Mouse (Mus musculus) lung, embryonic 14.5 days (tissue): ENCODE measurements around the gene Tubb4b. TPM values are rescaled to one million over a fixed set of nuclear protein-coding genes. Genes with fewer than 3 reads are reported as not detected.
"Not testable (repeated sequence)": the region's sequence is repeated elsewhere in the genome, so short reads cannot be mapped to it uniquely, and the experiment has no call there.

Source experiments
- ATAC-seq: fragments of 200-750 bp; cut with Nextera tagmentation; 2 replicates; pipeline ENCODE4 v1.8.0; 2017; ENCODE audit warnings: mild to moderate bottlenecking, moderate TSS enrichment, moderate library complexity; ENCODE audit not compliant: insufficient read depth
- DNase-seq: peaks from one replicate; pipeline ENCODE4 v3.0.0-alpha.2; 2015
- H3K27ac ChIP-seq: fragments of 300-500 bp; sonication (generic); 2 replicates; pipeline ENCODE4 v1.5.1; 2014; ENCODE audit warnings: low read depth, mild to moderate bottlenecking, moderate library complexity
- H3K27me3 ChIP-seq: fragments of 300-500 bp; sonication (generic); 2 replicates; pipeline ENCODE4 v1.6.1; 2014; ENCODE audit warnings: low read length, control low read depth; ENCODE audit not compliant: insufficient read depth
- H3K36me3 ChIP-seq: fragments of 300-500 bp; sonication (generic); 2 replicates; pipeline ENCODE4 v1.6.1; 2014; ENCODE audit warnings: control low read depth; ENCODE audit not compliant: insufficient read depth
- H3K4me1 ChIP-seq: fragments of 300-500 bp; sonication (generic); 2 replicates; pipeline ENCODE4 v1.6.1; 2014; ENCODE audit warnings: antibody characterized with exemption, control low read depth; ENCODE audit not compliant: insufficient read depth
- H3K4me2 ChIP-seq: fragments of 300-500 bp; sonication (generic); 2 replicates; pipeline ENCODE4 v1.6.1; 2014; ENCODE audit warnings: mild to moderate bottlenecking
- H3K4me3 ChIP-seq: fragments of 300-500 bp; sonication (generic); 2 replicates; pipeline ENCODE4 v1.5.1; 2014; ENCODE audit warnings: low read depth, low read length
- H3K9ac ChIP-seq: fragments of 300-500 bp; sonication (generic); 2 replicates; pipeline ENCODE4 v1.6.1; 2014
- H3K9me3 ChIP-seq: fragments of 300-500 bp; sonication (generic); 2 replicates; pipeline ENCODE4 v1.6.1; 2016; ENCODE audit warnings: low read depth, low read length, control low read depth
- CTCF ChIP-seq: IDR thresholded peaks from 2 replicates; pipeline ENCODE4 v1.5.1; 2016; ENCODE audit warnings: antibody characterized with exemption, low read depth
- WGBS: fragments of 180-500 bp; shearing (Covaris S2); extraction: QIAGEN DNeasy Blood & Tissue Kit; methylation state at CpG from one replicate; pipeline ENCODE4 v1.1.7; 2014; 5-methylcytosine and 5-hydroxymethylcytosine counted together
- polyA plus RNA-seq: library from polyadenylated mRNA; unstranded; fragments of >200 nt; fragmentation: Nextera tagmentation; extraction: Ambion mirVana; gene quantifications from 2 replicates; pipeline ENCODE4 v1.2.1, GENCODE M21; 2014

The Tubb4b gene
- polyA plus RNA-seq, 1 experiment from 2014 or later: 610 TPM

DNA sequence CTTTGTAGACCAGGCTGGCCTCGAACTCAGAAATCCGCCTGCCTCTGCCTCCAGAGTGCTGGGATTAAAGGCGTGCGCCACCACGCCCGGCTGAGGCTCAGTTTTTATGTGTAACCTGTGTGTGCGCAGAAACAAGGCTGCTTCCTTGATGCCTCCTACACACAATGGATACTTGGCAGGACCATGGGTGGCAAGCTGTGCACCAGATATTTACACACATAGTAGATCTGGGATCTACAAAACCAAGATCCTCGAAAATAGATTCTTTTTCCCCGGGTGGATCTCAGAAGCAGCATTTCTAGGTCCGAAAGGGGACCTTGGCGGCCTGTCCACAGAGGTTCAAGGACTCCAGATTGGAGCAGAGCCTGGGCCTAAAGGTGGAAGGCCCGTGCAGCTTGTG lies 37.4 kb upstream of the Tubb4b start:
- Histone ChIP-seq H3K4me2 (peak overlapping the region; percentile 100), H3K27me3 (peaks cover 16% of the 10 kb centered on the region), H3K9me3 (no peaks in the 10 kb centered on the region), H3K27ac (no peak overlapping the region), H3K4me3 (peak overlapping the region; percentile 74), H3K36me3 (no peaks in the 10 kb centered on the region), H3K9ac (no peak overlapping the region; the same call in 1 of the 2 replicates), H3K4me1 (no peaks in the 10 kb centered on the region)
- peak; percentile 9; the same call in 1 of the 2 replicates for ATAC-seq
- no peak for DNase-seq
- 44% methylated on average over 12 of the region's 12 CpGs for WGBS
- no peak for TF ChIP-seq CTCF

- Histone ChIP-seq H3K36me3 (no peaks in the 10 kb centered on the region), H3K9me3 (no peaks in the 10 kb centered on the region), H3K27ac (no peak overlapping the region), H3K4me3 (no peak overlapping the region), H3K4me1 (peaks cover 8% of the 10 kb centered on the region; the same call in 1 of the 2 replicates), H3K27me3 (peaks cover 9% of the 10 kb centered on the region), H3K4me2 (no peak overlapping the region), H3K9ac (no peak overlapping the region)
- DNase-seq (no peak), ATAC-seq (no peak)
- peak; percentile 47 for TF ChIP-seq CTCF
- 53% methylated on average over 2 of the region's 2 CpGs for WGBS
These were observed 34.4 kb upstream of the Tubb4b start for GRCm38 (mm10) chr2:25258887-25259286.

GRCm38 (mm10) chr2:25257250-25257649 lies 32.7 kb upstream of the Tubb4b start:
- not testable (repeated sequence) for H3K27ac ChIP-seq, H3K9me3 ChIP-seq, DNase-seq, H3K4me1 ChIP-seq, ATAC-seq, H3K36me3 ChIP-seq, H3K27me3 ChIP-seq, H3K4me2 ChIP-seq, H3K4me3 ChIP-seq, H3K9ac ChIP-seq
- WGBS: 80% methylated on average over 5 of the region's 5 CpGs

GRCm38 (mm10) chr2:25256443-25257109 lies 32.1 kb upstream of the Tubb4b start:
- peak; percentile 47 for TF ChIP-seq CTCF
- peak overlapping the region; percentile 99 for H3K4me3 ChIP-seq
- not testable (repeated sequence) for H3K27me3 ChIP-seq, H3K27ac ChIP-seq, H3K9me3 ChIP-seq, ATAC-seq, H3K36me3 ChIP-seq, H3K4me1 ChIP-seq
- H3K9ac ChIP-seq: peak overlapping the region; percentile 87
- DNase-seq: peak; percentile 68
- H3K4me2 ChIP-seq: peak overlapping the region; percentile 97
- 55% methylated on average over 12 of the region's 12 CpGs for WGBS

DNA sequence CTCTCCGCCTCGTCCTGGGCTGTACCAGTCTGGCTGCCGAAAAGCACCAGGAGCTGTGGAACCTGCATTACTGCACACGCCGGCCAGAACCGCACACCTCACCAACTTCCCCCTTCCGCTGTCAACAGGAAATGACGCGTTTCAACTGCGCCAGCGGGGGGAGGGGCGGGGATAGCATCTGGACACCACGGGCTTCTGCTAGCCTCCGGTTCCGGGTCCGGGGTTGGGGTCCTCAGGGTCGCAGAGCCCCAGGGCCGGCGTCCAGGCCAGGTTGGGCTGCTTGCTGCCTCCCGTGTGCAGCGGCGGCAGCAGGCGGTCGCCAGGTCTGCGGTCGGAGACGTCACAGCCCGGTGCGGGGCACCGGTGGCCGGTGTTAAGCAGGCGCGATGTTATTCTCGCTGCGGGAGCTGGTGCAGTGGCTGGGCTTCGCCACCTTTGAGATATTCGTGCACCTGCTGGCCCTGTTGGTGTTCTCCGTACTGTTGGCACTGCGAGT lies 30.8 kb upstream of the Tubb4b start, which contains the start of gene Tmem203:
Tmem203 (plus strand) TSS at position 156 of the 496 bp plus-strand sequence.
- no peaks in the 10 kb centered on the region for H3K27me3 ChIP-seq
- 0% methylated on average over 39 of the region's 39 CpGs for WGBS
- H3K36me3 ChIP-seq: peaks cover 10% of the 10 kb centered on the region; the same call in 1 of the 2 replicates
- peak within 1 kb of the TSS; percentile 87 for H3K9ac ChIP-seq
- TF ChIP-seq CTCF: no peak
- peak within 1 kb of the TSS; percentile 97 for H3K4me2 ChIP-seq
- H3K27ac ChIP-seq: peak within 1 kb of the TSS; percentile 80
- DNase-seq: peak; percentile 87
- H3K4me3 ChIP-seq: peak within 1 kb of the TSS; percentile 99
- no peaks in the 10 kb centered on the region for H3K9me3 ChIP-seq
- H3K4me1 ChIP-seq: peaks cover 8% of the 10 kb centered on the region; the same call in 1 of the 2 replicates
- ATAC-seq: peak; percentile 90

DNA sequence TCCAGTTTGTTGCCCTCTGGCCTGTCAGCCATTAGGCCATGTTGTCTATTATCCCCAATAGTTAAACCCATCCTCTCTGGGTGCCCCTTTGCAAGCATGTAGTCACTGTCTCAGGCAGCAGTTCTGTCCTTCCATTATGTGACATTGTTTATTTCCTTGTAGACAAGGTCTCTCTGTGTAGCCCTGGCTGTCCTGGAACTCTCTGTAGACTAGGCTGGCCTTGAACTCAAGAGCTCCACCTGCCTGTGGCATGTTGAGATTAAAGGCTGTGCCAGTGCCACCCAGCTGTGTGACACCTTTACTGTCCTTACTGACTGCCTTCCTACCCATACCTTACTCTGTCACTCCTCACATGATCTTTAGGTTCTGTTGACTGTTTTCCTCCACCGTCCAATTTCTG lies 27.8 kb upstream of the Tubb4b start:
- peaks cover 38% of the 10 kb centered on the region for H3K36me3 ChIP-seq
- no peak for ATAC-seq

DNA sequence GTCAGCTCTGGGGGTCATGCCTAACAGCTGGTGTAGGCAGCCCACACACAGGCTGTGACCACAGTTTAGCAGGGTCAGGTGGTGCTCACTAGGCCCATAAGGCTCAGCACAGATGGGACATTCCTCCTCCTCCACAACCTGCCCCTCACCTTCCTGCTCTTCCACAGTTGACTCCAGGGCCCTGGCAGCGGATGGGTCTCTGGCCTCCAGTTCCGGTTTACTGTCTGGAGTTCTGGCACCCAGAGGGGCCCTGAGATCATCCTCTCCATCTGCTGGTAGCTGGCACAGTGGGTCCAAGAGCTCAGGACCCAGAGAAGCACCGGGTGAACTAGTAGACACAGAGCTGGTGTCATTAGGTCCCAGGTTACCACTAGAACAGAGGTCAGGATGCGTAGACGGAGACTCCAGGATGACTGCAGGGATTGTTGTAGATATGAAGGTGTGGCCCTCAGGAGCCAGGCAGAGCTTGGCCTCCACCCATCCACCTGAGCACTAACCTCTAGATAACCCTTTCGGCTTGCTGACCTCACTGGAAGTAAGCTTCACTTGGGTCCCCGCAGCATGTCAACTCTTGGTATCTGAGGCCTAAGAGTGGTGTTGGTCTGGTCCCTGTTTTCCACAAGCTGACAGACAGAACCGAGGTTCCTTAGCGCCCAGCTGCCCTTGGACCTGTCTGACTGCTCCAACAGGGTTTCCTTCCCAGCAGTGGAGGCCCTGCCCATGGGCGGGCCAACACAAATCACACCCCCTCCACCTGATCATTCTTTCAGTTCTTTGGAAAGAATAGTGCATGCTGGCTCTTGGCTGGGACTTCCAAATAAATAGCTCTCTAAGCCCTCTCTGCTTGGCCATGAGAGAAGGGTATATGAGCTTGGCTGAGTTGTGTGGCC lies 21.9 kb upstream of the Tubb4b start, which contains the start of gene AL732309.1:
AL732309.1 (minus strand) TSS at position 681 of the 890 bp plus-strand sequence.
- Histone ChIP-seq H3K4me2 (no peak within 1 kb of the TSS), H3K4me1 (no peaks in the 10 kb centered on the region), H3K9me3 (no peaks in the 10 kb centered on the region), H3K4me3 (no peak within 1 kb of the TSS), H3K27ac (no peak within 1 kb of the TSS), H3K36me3 (peaks cover 50% of the 10 kb centered on the region), H3K9ac (no peak within 1 kb of the TSS), H3K27me3 (peaks cover 20% of the 10 kb centered on the region)
- DNase-seq (no peak), ATAC-seq (no peak)
- 84% methylated on average over 10 of the region's 10 CpGs for WGBS
- TF ChIP-seq CTCF: no peak

More for the DNA sequence above, 27.8 kb upstream of the Tubb4b start:
- H3K4me1 ChIP-seq: peaks cover 8% of the 10 kb centered on the region; the same call in 1 of the 2 replicates
- no peak overlapping the region for H3K4me2 ChIP-seq
- peak; percentile 53 for TF ChIP-seq CTCF
- 77% methylated on average over 1 of the region's 1 CpGs for WGBS
- no peaks in the 10 kb centered on the region for H3K9me3 ChIP-seq
- H3K27ac ChIP-seq: no peak overlapping the region
- no peak for DNase-seq
- no peaks in the 10 kb centered on the region for H3K27me3 ChIP-seq
- no peak overlapping the region for H3K4me3 ChIP-seq
- no peak overlapping the region for H3K9ac ChIP-seq
